Mouse (Mus musculus): ENCODE results near the gene Cgas. TPM values are rescaled to one million over a fixed set of nuclear protein-coding genes. Genes with fewer than 3 reads are reported as not detected.
"Not testable (repeated sequence)": the region's sequence is repeated elsewhere in the genome, so short reads cannot be mapped to it uniquely, and the experiment has no call there.

Gene Cgas
- polyA plus RNA-seq (2014; fragmentation: Nextera tagmentation; extraction: Ambion mirVana) = 0.63 and 0.84 TPM in 2 replicates

- H3K27me3 ChIP-seq (ENCODE audit: control insufficient read depth, insufficient read depth, low read length) = peaks cover 81% of the 10 kb centered on the region
- no peaks in the 10 kb centered on the region for H3K36me3 ChIP-seq (replicated peaks; ENCODE audit: control insufficient read depth, insufficient read depth)
- H3K4me3 ChIP-seq (replicated peaks; ENCODE audit: low read length) = peak within 1 kb of the TSS; percentile 43
- H3K9ac ChIP-seq = peak within 1 kb of the TSS; percentile 44; the same call in 1 of the 2 replicates
- WGBS = 1% methylated on average over 81 of the region's 81 CpGs
- peaks cover 10% of the 10 kb centered on the region; the same call in 1 of the 2 replicates for H3K4me1 ChIP-seq (replicated peaks; ENCODE audit: control insufficient read depth, insufficient read depth, low read length)
- H3K27ac ChIP-seq = no peak within 1 kb of the TSS
- H3K4me2 ChIP-seq (replicated peaks) = peak within 1 kb of the TSS; percentile 64
- ATAC-seq (ENCODE audit: low FRiP score) = peak; percentile 68; the same call in 1 of the 2 replicates
- no peaks in the 10 kb centered on the region for H3K9me3 ChIP-seq (ENCODE audit: control insufficient read depth, low read length)
- DNase-seq (ENCODE audit: low spot score) = peak; percentile 28
Measured at GRCm38 (mm10) chr9:78442579-78443392, at the start of gene Cgas. Cgas (minus strand) TSS chr9:78443237.

- H3K36me3 ChIP-seq (replicated peaks; ENCODE audit: control insufficient read depth, insufficient read depth) = no peaks in the 10 kb centered on the region
- 0 out of 2 replicates have a peak, but pooled peaks cover 3% of the 10 kb centered on the region for H3K4me1 ChIP-seq (replicated peaks; ENCODE audit: control insufficient read depth, insufficient read depth, low read length)
- DNase-seq (ENCODE audit: low spot score) (no peak), ATAC-seq (ENCODE audit: low FRiP score) (no peak)
- no peaks in the 10 kb centered on the region for H3K9me3 ChIP-seq (ENCODE audit: control insufficient read depth, low read length)
- no peaks in the 10 kb centered on the region for H3K27me3 ChIP-seq (ENCODE audit: control insufficient read depth, insufficient read depth, low read length)
- WGBS = 89% methylated on average over 3 of the region's 3 CpGs
- H3K27ac ChIP-seq = no peak overlapping the region
- no peak overlapping the region for H3K9ac ChIP-seq
- no peak overlapping the region for H3K4me3 ChIP-seq (replicated peaks; ENCODE audit: low read length)
- H3K4me2 ChIP-seq (replicated peaks) = no peak overlapping the region
Measured at GRCm38 (mm10) chr9:78492254-78492653, 49.2 kb upstream of the Cgas start.

GRCm38 (mm10) chr9:78491169-78491568 lies 48.1 kb upstream of the Cgas start:
- Histone ChIP-seq H3K27ac (no peak overlapping the region), H3K9me3 (ENCODE audit: control insufficient read depth, low read length) (no peaks in the 10 kb centered on the region)
- ATAC-seq (ENCODE audit: low FRiP score) = no peak

DNA sequence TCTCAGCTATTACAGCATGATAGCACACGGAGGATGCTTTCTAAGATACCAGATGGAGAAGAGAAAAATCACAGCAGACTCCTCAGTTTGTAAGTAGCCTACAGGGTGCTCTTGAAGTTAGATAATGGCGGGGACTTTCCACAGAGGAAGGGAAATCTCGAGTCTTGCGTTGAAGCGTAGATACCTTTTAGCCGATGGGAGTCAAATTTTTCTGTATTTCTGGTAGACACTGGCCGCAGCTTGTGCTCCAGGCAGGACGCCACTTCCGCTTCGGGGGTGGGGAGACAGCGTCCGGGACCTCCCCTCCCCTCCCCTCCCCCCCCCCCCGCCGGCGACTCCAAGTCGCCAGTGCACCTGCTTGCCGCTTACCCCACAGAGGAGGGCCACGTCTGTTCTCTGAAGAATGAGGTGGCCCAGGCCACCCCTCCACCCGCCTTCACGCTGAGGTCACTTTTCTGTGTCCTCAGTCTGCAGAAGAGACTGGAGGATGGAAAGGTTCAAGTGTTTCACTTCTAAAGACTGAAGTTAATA lies 45.9 kb upstream of the Cgas start, which contains the start of gene Eef1a1:
Gene Eef1a1 (minus strand): TSS at position 262 of the 531 bp plus-strand sequence.
- no peaks in the 10 kb centered on the region for H3K36me3 ChIP-seq (replicated peaks; ENCODE audit: control insufficient read depth, insufficient read depth)
- H3K4me3 ChIP-seq (replicated peaks; ENCODE audit: low read length) = peak within 1 kb of the TSS; percentile 36
- peak within 1 kb of the TSS; percentile 53; the same call in 1 of the 2 replicates for H3K27ac ChIP-seq
- peak within 1 kb of the TSS; percentile 69 for H3K4me2 ChIP-seq (replicated peaks)
- DNase-seq (ENCODE audit: low spot score) (peak; percentile 40), ATAC-seq (ENCODE audit: low FRiP score) (peak; percentile 66)
- H3K9me3 ChIP-seq (ENCODE audit: control insufficient read depth, low read length) = no peaks in the 10 kb centered on the region
- H3K27me3 ChIP-seq (ENCODE audit: control insufficient read depth, insufficient read depth, low read length) = no peaks in the 10 kb centered on the region
- WGBS = under 1% methylated on average over 18 of the region's 20 CpGs
- peak within 1 kb of the TSS; percentile 65 for H3K9ac ChIP-seq
- 0 out of 2 replicates have a peak, but pooled peaks cover 3% of the 10 kb centered on the region for H3K4me1 ChIP-seq (replicated peaks; ENCODE audit: control insufficient read depth, insufficient read depth, low read length)

More at GRCm38 (mm10) chr9:78491169-78491568, 48.1 kb upstream of the Cgas start:
- H3K36me3 ChIP-seq (replicated peaks; ENCODE audit: control insufficient read depth, insufficient read depth) = no peaks in the 10 kb centered on the region
- H3K27me3 ChIP-seq (ENCODE audit: control insufficient read depth, insufficient read depth, low read length) = no peaks in the 10 kb centered on the region
- H3K9ac ChIP-seq = no peak overlapping the region
- WGBS = 82% methylated on average over 3 of the region's 3 CpGs
- no peak for DNase-seq (ENCODE audit: low spot score)
- no peak overlapping the region for H3K4me3 ChIP-seq (replicated peaks; ENCODE audit: low read length)
- no peak overlapping the region for H3K4me2 ChIP-seq (replicated peaks)
- H3K4me1 ChIP-seq (replicated peaks; ENCODE audit: control insufficient read depth, insufficient read depth, low read length) = 0 out of 2 replicates have a peak, but pooled peaks cover 3% of the 10 kb centered on the region

GRCm38 (mm10) chr9:78488021-78488420 lies 45.0 kb upstream of the Cgas start:
- not testable (repeated sequence) for H3K27ac ChIP-seq; H3K4me1 ChIP-seq (replicated peaks; ENCODE audit: control insufficient read depth, insufficient read depth, low read length); H3K9me3 ChIP-seq (ENCODE audit: control insufficient read depth, low read length); H3K4me3 ChIP-seq (replicated peaks; ENCODE audit: low read length); DNase-seq (ENCODE audit: low spot score); H3K4me2 ChIP-seq (replicated peaks); ATAC-seq (ENCODE audit: low FRiP score); H3K36me3 ChIP-seq (replicated peaks; ENCODE audit: control insufficient read depth, insufficient read depth); H3K9ac ChIP-seq; H3K27me3 ChIP-seq (ENCODE audit: control insufficient read depth, insufficient read depth, low read length)
- WGBS = 97% methylated on average over 5 of the region's 5 CpGs

DNA sequence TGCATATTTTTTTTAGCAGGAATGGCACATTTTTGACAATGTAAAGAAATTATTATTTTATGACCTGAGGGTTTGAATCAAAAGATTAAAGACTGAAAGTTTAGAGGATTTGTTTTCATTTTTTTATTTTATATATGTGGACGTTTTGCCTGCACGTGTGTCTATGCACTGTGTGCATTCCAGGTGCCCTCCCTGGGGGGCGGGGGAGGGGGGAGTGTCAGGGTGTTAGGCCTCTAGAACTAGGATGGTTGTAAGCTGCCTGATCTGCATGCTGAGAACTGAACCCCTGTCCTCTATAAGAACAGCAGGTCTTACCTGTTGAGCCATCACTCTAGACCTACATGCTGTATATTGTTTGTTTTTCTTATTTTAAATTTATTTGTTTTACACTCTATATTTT lies 41.6 kb upstream of the Cgas start:
- no peaks in the 10 kb centered on the region for H3K27me3 ChIP-seq (ENCODE audit: control insufficient read depth, insufficient read depth, low read length)
- no peak overlapping the region for H3K4me3 ChIP-seq (replicated peaks; ENCODE audit: low read length)
- no peak for ATAC-seq (ENCODE audit: low FRiP score)
- WGBS = 88% methylated on average over 3 of the region's 3 CpGs
- H3K9ac ChIP-seq = no peak overlapping the region
- H3K4me1 ChIP-seq (replicated peaks; ENCODE audit: control insufficient read depth, insufficient read depth, low read length) = peaks cover 13% of the 10 kb centered on the region
- H3K27ac ChIP-seq = no peak overlapping the region
- H3K36me3 ChIP-seq (replicated peaks; ENCODE audit: control insufficient read depth, insufficient read depth) = peaks cover 9% of the 10 kb centered on the region
- no peaks in the 10 kb centered on the region for H3K9me3 ChIP-seq (ENCODE audit: control insufficient read depth, low read length)
- DNase-seq (ENCODE audit: low spot score) = no peak
- no peak overlapping the region for H3K4me2 ChIP-seq (replicated peaks)

DNA sequence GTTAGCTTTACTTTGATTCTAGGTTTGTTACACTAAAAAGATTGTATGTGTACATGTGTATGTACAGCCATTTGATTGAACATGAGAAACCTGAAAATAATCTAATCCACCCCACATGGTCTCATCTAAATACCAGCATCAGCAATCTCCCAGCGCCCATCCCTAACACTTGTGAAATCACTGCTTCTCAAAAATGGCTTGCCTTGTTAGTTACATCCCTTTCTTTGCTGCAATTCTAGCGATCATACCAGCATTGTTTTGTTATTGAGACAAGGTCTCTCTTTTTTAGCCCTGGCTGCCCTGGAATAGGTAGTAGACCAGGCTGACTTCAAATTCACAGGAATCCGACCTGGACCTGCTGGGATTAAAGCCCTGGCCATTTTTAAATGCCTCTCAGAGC lies 39.3 kb upstream of the Cgas start:
- peak overlapping the region; percentile 100 for H3K27ac ChIP-seq
- no peaks in the 10 kb centered on the region for H3K27me3 ChIP-seq (ENCODE audit: control insufficient read depth, insufficient read depth, low read length)
- no peak for DNase-seq (ENCODE audit: low spot score)
- ATAC-seq (ENCODE audit: low FRiP score) = no peak
- peaks cover 31% of the 10 kb centered on the region for H3K36me3 ChIP-seq (replicated peaks; ENCODE audit: control insufficient read depth, insufficient read depth)
- peak overlapping the region; percentile 62 for H3K4me2 ChIP-seq (replicated peaks)
- peak overlapping the region; percentile 54 for H3K4me3 ChIP-seq (replicated peaks; ENCODE audit: low read length)
- H3K9me3 ChIP-seq (ENCODE audit: control insufficient read depth, low read length) = no peaks in the 10 kb centered on the region
- WGBS = 5% methylated on average over 3 of the region's 3 CpGs
- H3K4me1 ChIP-seq (replicated peaks; ENCODE audit: control insufficient read depth, insufficient read depth, low read length) = peaks cover 18% of the 10 kb centered on the region
- H3K9ac ChIP-seq = peak overlapping the region; percentile 84

DNA sequence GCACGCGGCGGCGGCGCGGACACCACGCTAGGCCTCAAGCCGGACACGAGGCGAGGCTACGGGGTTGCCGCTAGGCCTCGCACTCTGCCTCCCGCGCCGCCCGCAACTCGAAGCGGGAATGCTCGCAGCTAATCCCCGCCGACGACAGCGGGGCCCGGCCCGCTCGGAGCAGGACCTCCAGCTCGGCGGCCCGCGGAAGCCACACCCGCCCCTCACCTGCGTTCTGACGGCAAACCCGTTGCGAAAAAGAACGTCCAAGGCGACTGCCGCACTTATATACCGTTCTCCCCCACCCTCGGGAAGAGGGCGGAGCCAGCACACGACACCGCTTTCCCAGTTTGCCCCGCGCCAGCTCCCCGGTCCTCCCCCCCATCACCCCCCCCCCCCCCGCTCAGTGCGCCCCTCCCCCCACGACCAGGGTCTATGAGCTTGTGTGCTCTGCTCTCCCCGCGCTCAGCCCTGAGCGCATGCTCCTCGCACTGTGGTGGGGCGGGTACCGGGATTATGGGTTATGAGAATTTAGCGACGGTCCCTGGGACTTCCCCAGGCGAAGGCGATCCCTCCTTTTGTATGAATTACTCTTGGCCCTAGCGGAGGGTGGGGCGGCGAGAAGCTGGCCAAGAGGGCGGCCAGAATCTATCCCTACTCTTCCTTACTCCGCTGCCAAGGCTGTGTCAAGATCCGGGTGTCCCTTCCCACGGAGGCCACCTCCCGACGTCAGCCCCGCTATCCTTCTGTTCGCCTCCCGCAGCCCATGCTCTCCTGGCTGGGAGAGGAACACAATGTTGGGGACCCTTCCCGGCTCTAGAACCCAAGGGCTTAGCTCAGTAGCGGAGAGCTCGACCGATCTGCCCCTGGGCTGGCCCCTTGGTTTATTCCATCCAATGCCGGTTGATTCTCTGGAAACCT lies 38.6 kb upstream of the Cgas start:
- Histone ChIP-seq H3K27ac (peak overlapping the region; percentile 100), H3K9ac (peak overlapping the region; percentile 100), H3K4me1 (replicated peaks; ENCODE audit: control insufficient read depth, insufficient read depth, low read length) (peaks cover 18% of the 10 kb centered on the region), H3K27me3 (ENCODE audit: control insufficient read depth, insufficient read depth, low read length) (no peaks in the 10 kb centered on the region), H3K4me3 (replicated peaks; ENCODE audit: low read length) (peak overlapping the region; percentile 84), H3K4me2 (replicated peaks) (peak overlapping the region; percentile 92), H3K36me3 (replicated peaks; ENCODE audit: control insufficient read depth, insufficient read depth) (peaks cover 38% of the 10 kb centered on the region), H3K9me3 (ENCODE audit: control insufficient read depth, low read length) (no peaks in the 10 kb centered on the region)
- ATAC-seq (ENCODE audit: low FRiP score) = peak; percentile 99
- under 1% methylated on average over 71 of the region's 77 CpGs for WGBS
- DNase-seq (ENCODE audit: low spot score) = peak; percentile 96
